Mouse (Mus musculus) midbrain, embryonic 10.5 days (tissue): ENCODE results near the gene Mrgprh. TPM values are rescaled to one million over a fixed set of nuclear protein-coding genes. Genes with fewer than 3 reads are reported as not detected.

Experiments used
- DNase-seq: peaks from one replicate; pipeline ENCODE4 v3.0.0-alpha.2; 2017; ENCODE audit warnings: low spot score
- H3K27ac ChIP-seq: fragments of 300-500 bp; sonication (generic); replicated peaks from 2 replicates; pipeline ENCODE4 v1.5.1; 2016; ENCODE audit warnings: mild to moderate bottlenecking
- H3K27me3 ChIP-seq: fragments of 300-500 bp; sonication (generic); 2 replicates; pipeline ENCODE4 v1.6.1; 2016; ENCODE audit warnings: low read depth, mild to moderate bottlenecking; ENCODE audit not compliant: poor library complexity, severe bottlenecking
- H3K36me3 ChIP-seq: fragments of 300-500 bp; sonication (generic); 2 replicates; pipeline ENCODE4 v1.6.1; 2016; ENCODE audit warnings: mild to moderate bottlenecking, moderate library complexity
- H3K4me1 ChIP-seq: fragments of 300-500 bp; sonication (generic); 2 replicates; pipeline ENCODE4 v1.6.1; 2016
- H3K4me3 ChIP-seq: fragments of 300-500 bp; sonication (generic); 2 replicates; pipeline ENCODE4 v1.5.1; 2016; ENCODE audit warnings: mild to moderate bottlenecking, moderate library complexity
- H3K9me3 ChIP-seq: fragments of 300-500 bp; sonication (generic); replicated peaks from 2 replicates; pipeline ENCODE4 v1.6.1; 2016; ENCODE audit warnings: mild to moderate bottlenecking
- WGBS: fragments of 180-500 bp; shearing (Covaris S2); methylation state at CpG from one replicate; pipeline ENCODE4 v1.1.7; 2016; 5-methylcytosine and 5-hydroxymethylcytosine counted together
- polyA plus RNA-seq: library from polyadenylated mRNA; unstranded; fragments of >200 nt; fragmentation: Nextera tagmentation; extraction: Ambion mirVana; gene quantifications from 2 replicates; pipeline ENCODE4 v1.2.1, GENCODE M21; 2016

The Mrgprh gene
- polyA plus RNA-seq, 1 experiment from 2014 or later = not detected

GRCm38 (mm10) chr17:12849778-12850382 is 26.0 kb upstream of the Mrgprh start:
- Histone ChIP-seq H3K4me1 (no peaks in the 10 kb centered on the region), H3K27me3 (no peaks in the 10 kb centered on the region), H3K36me3 (no peaks in the 10 kb centered on the region), H3K4me3 (no peak overlapping the region), H3K9me3 (no peaks in the 10 kb centered on the region), H3K27ac (no peak overlapping the region)
- WGBS = 89% methylated on average over 8 of the region's 8 CpGs
- DNase-seq = no peak

DNA sequence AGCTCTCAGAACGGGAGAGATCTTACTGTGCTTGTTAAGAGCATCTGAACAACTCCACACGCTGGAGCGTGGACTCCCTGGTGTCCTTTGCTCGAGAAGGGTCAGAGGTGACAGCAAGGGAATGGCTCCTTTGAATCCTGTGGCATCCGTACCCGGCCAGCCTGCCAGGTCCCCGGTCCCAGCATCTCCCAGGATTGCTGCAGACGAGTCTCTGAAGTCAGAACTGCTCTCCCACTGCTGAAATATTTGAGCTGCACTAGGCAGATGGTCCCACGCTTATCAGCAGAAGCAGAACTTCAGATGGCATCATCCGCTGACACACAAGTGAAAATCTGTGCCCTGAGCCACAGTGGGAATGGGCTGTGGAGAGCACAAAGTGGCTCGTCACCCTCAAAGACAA is 24.1 kb upstream of the Mrgprh start:
- Histone ChIP-seq H3K27ac (no peak overlapping the region), H3K27me3 (no peaks in the 10 kb centered on the region), H3K4me1 (no peaks in the 10 kb centered on the region), H3K36me3 (no peaks in the 10 kb centered on the region), H3K9me3 (no peaks in the 10 kb centered on the region), H3K4me3 (no peak overlapping the region)
- WGBS = 78% methylated on average over 11 of the region's 11 CpGs
- no peak for DNase-seq

- DNase-seq = no peak
- no peak overlapping the region for H3K4me3 ChIP-seq
- H3K4me1 ChIP-seq = no peaks in the 10 kb centered on the region
- no peaks in the 10 kb centered on the region for H3K9me3 ChIP-seq
- H3K27ac ChIP-seq = no peak overlapping the region
- no peaks in the 10 kb centered on the region for H3K36me3 ChIP-seq
- WGBS = 87% methylated on average over 2 of the region's 2 CpGs
- H3K27me3 ChIP-seq = no peaks in the 10 kb centered on the region
These were observed 22.0 kb upstream of the Mrgprh start for GRCm38 (mm10) chr17:12853821-12854220.

GRCm38 (mm10) chr17:12854386-12854785 is 21.4 kb upstream of the Mrgprh start:
- no peaks in the 10 kb centered on the region for H3K4me1 ChIP-seq
- no peak overlapping the region for H3K27ac ChIP-seq
- DNase-seq = no peak
- H3K36me3 ChIP-seq = no peaks in the 10 kb centered on the region
- no peak overlapping the region for H3K4me3 ChIP-seq
- WGBS = 94% methylated on average over 11 of the region's 11 CpGs
- H3K27me3 ChIP-seq = no peaks in the 10 kb centered on the region
- no peaks in the 10 kb centered on the region for H3K9me3 ChIP-seq

DNA sequence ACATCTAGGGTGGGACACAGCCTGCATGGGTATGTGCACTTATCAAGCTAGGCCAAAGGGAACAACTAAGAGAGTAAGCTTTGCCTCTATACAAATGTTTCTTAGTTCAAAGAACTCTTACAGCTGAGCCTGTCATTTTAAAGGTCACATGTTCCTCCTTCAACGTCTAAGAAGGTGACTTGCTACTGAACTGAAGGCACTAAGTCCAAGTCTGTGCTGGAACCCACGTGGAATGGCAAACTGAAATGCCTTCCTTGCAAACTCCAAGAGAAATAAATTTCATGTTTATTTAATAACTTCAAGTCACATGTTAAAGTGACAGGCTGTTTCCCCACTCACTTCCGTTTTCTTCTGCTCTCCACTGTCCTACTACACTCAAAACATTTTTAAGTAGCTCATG is 18.4 kb upstream of the Mrgprh start:
- DNase-seq = no peak
- Histone ChIP-seq H3K4me3 (no peak overlapping the region), H3K27me3 (no peaks in the 10 kb centered on the region), H3K4me1 (no peaks in the 10 kb centered on the region), H3K36me3 (no peaks in the 10 kb centered on the region), H3K27ac (no peak overlapping the region), H3K9me3 (no peaks in the 10 kb centered on the region)
- 70% methylated on average over 3 of the region's 3 CpGs for WGBS

GRCm38 (mm10) chr17:12858072-12858471 is 17.8 kb upstream of the Mrgprh start:
- H3K27ac ChIP-seq = no peak overlapping the region
- H3K4me1 ChIP-seq = no peaks in the 10 kb centered on the region
- no peaks in the 10 kb centered on the region for H3K36me3 ChIP-seq
- H3K9me3 ChIP-seq = no peaks in the 10 kb centered on the region
- no peak for DNase-seq
- no peaks in the 10 kb centered on the region for H3K27me3 ChIP-seq
- 49% methylated on average over 4 of the region's 4 CpGs for WGBS
- no peak overlapping the region for H3K4me3 ChIP-seq

DNA sequence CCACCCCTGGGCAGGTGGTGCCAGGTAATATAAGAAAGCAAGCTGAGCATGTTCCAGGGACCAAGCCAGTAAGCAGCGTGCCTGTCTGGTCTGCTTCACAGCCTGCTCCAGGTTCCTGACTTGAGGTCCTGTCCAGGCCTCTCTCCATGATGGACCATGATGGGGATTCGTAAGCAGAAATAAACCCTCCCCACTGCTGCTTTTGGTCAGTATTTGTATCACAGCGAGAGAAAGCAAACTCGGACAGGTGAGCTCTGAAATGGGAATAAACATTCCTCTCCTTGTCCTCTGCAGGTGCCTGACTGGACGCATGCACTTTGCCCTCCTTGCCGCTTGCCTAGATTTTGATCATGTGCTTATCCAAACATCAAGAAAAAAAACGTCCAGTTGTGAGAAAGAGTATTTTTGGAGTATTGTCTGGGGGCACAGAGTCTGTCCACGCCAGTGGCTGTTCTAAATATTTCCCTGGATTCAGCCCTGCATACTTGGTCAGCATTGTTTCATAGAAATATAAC is 16.8 kb upstream of the Mrgprh start:
- no peaks in the 10 kb centered on the region for H3K36me3 ChIP-seq
- no peak overlapping the region for H3K4me3 ChIP-seq
- H3K27ac ChIP-seq = no peak overlapping the region
- WGBS = 81% methylated on average over 8 of the region's 8 CpGs
- no peaks in the 10 kb centered on the region for H3K4me1 ChIP-seq
- H3K9me3 ChIP-seq = no peaks in the 10 kb centered on the region
- H3K27me3 ChIP-seq = no peaks in the 10 kb centered on the region
- DNase-seq = no peak

DNA sequence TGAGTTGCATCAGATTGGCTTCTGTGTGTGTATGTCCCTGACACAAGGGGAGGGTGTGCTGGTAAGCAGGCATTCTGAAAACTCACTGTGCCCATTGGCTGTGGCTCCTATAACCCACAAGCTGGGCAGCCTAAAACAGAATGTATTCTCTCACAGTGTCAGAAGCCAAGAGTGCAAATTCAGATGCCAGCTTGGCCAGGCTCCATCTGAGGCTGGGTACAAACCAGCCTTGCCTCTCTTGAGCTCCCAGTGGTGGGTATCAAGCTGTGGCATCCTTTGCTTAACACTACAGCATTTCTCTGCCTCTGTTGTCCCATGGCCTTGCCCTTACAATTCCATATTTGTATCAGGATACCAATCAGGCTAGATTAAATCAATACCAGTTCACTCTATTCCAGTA is 11.7 kb upstream of the Mrgprh start:
- H3K36me3 ChIP-seq = no peaks in the 10 kb centered on the region
- H3K4me3 ChIP-seq = no peak overlapping the region
- DNase-seq = no peak
- no peak overlapping the region for H3K27ac ChIP-seq
- no peaks in the 10 kb centered on the region for H3K27me3 ChIP-seq
- H3K9me3 ChIP-seq = no peaks in the 10 kb centered on the region
- no peaks in the 10 kb centered on the region for H3K4me1 ChIP-seq

GRCm38 (mm10) chr17:12865407-12865806 is 10.4 kb upstream of the Mrgprh start:
- H3K27me3 ChIP-seq = no peaks in the 10 kb centered on the region
- WGBS = 59% methylated on average over 3 of the region's 3 CpGs
- no peak overlapping the region for H3K27ac ChIP-seq
- H3K9me3 ChIP-seq = no peaks in the 10 kb centered on the region
- DNase-seq = no peak
- H3K4me3 ChIP-seq = no peak overlapping the region
- H3K36me3 ChIP-seq = no peaks in the 10 kb centered on the region
- no peaks in the 10 kb centered on the region for H3K4me1 ChIP-seq

DNA sequence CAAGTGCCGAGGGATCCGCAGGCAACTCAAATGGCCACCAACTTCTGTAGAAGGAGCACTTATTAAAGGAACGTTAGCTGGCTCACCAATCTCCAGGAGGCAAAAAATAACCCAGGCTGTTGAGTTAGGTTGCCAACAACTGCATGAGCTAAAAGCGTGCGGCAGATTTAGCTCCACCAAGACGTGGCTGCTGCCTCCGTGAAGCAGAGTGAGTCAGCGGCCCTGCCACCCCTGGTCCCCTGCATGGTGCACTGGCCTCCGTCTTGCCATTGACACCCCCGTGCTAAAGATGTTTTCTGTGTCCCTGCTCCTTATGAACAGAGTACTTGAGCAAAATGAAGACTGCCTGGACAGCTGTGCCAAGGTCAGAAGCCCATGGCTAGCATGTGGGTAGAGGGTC is 9.0 kb upstream of the Mrgprh start:
- H3K27ac ChIP-seq = no peak overlapping the region
- DNase-seq = no peak
- H3K36me3 ChIP-seq = no peaks in the 10 kb centered on the region
- H3K4me3 ChIP-seq = no peak overlapping the region
- peaks cover 4% of the 10 kb centered on the region; the same call in 1 of the 2 replicates for H3K27me3 ChIP-seq
- WGBS = 86% methylated on average over 10 of the region's 10 CpGs
- no peaks in the 10 kb centered on the region for H3K4me1 ChIP-seq
- H3K9me3 ChIP-seq = no peaks in the 10 kb centered on the region

GRCm38 (mm10) chr17:12868043-12868442 is 7.8 kb upstream of the Mrgprh start, which contains the start of gene Mas1:
Gene Mas1, minus strand, starts transcription at chr17:12868143.
- H3K27ac ChIP-seq = no peak within 1 kb of the TSS
- no peak for DNase-seq
- no peaks in the 10 kb centered on the region for H3K9me3 ChIP-seq
- WGBS = 73% methylated on average over 2 of the region's 2 CpGs
- no peaks in the 10 kb centered on the region for H3K4me1 ChIP-seq
- peaks cover 4% of the 10 kb centered on the region; the same call in 1 of the 2 replicates for H3K27me3 ChIP-seq
- H3K36me3 ChIP-seq = no peaks in the 10 kb centered on the region
- no peak within 1 kb of the TSS for H3K4me3 ChIP-seq

- no peak for DNase-seq
- H3K27me3 ChIP-seq = peaks cover 4% of the 10 kb centered on the region; the same call in 1 of the 2 replicates
- H3K9me3 ChIP-seq = no peaks in the 10 kb centered on the region
- H3K36me3 ChIP-seq = no peaks in the 10 kb centered on the region
- H3K4me3 ChIP-seq = no peak overlapping the region
- no peaks in the 10 kb centered on the region; the same call in 1 of the 2 replicates for H3K4me1 ChIP-seq
- no peak overlapping the region for H3K27ac ChIP-seq
- 53% methylated on average over 4 of the region's 4 CpGs for WGBS
These were observed 7.2 kb upstream of the Mrgprh start for GRCm38 (mm10) chr17:12868640-12869039.

DNA sequence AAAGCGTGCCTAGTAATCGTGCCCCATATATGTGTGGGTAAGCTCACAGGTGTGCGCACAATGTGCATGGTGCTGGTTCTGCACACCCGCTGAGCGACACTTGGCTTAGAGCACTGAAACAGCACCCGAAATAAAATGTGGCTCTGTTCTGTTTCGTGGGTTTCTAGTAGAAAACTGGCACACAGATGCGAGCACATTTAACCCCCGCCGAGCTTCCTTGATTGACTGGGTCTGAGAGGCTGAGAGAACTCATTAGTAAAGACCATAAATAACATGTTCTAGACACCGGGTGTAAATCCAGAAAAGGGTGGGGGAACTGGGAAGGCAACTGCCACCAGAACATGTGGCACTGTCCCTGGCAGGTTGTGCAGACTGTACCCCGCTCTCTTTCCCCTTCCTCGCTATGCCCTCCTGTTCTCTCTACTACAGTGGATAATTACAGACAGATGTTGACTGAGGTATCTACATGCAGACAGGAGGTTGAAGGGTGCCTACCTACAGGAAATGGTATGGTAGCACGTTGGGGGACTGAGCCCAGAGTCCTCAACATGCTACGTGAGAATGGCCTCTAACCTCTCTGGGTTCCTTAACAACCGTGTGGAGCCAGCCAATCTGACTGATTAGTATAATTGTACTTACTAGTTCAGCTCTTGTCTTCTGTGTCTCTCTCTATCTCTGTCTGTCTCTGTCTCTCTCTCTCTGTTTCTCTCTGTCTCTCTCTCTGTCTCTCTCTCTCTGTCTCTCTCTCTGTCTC is 3.4 kb upstream of the Mrgprh start:
- 78% methylated on average over 16 of the region's 16 CpGs for WGBS
- peaks cover 4% of the 10 kb centered on the region; the same call in 1 of the 2 replicates for H3K27me3 ChIP-seq
- H3K9me3 ChIP-seq = no peaks in the 10 kb centered on the region
- no peaks in the 10 kb centered on the region for H3K36me3 ChIP-seq
- H3K4me3 ChIP-seq = no peak overlapping the region
- DNase-seq = no peak
- no peak overlapping the region for H3K27ac ChIP-seq
- no peaks in the 10 kb centered on the region; the same call in 1 of the 2 replicates for H3K4me1 ChIP-seq
